Mouse (Mus musculus) CH12.LX (cell line): ENCODE measurements around the gene Brat1.

Source experiments
- CTCF ChIP-seq, 2 experiments: IDR thresholded peaks in 1 of 2; conservative IDR thresholded peaks in 1 of 2; 2 replicates each; pipeline ENCODE4 v1.5.1; 2011 to 2012; ENCODE audit warnings: low read depth in 2 of 2, low read length in 2 of 2, improper control_type of control experiment in 1 of 2, inconsistent platforms in 1 of 2, mild to moderate bottlenecking in 1 of 2, moderate library complexity in 1 of 2
- EP300 ChIP-seq: IDR thresholded peaks from 2 replicates; pipeline ENCODE4 v1.6.1; 2011; ENCODE audit warnings: low read length, improper control_type of control experiment
- ETS1 ChIP-seq: conservative IDR thresholded peaks from 2 replicates; pipeline ENCODE4 v1.6.1; 2012; ENCODE audit warnings: low read depth, mild to moderate bottlenecking, inconsistent platforms, low read length, improper control_type of control experiment, moderate library complexity
- GABPA ChIP-seq: IDR thresholded peaks from 2 replicates; pipeline ENCODE4 v1.6.1; 2012; ENCODE audit warnings: low read depth, low read length, improper control_type of control experiment, inconsistent platforms; ENCODE audit not compliant: insufficient replicate concordance
- MAX ChIP-seq: IDR thresholded peaks from 2 replicates; pipeline ENCODE4 v1.6.1; 2011; ENCODE audit warnings: low read length, improper control_type of control experiment
- MAZ ChIP-seq: IDR thresholded peaks from 2 replicates; pipeline ENCODE4 v1.6.1; 2012; ENCODE audit warnings: low read depth, mild to moderate bottlenecking, inconsistent platforms, low read length, improper control_type of control experiment, moderate library complexity
- MXI1 ChIP-seq: IDR thresholded peaks from 2 replicates; pipeline ENCODE4 v1.6.1; 2011; ENCODE audit warnings: mild to moderate bottlenecking, low read depth, low read length, improper control_type of control experiment
- NRF1 ChIP-seq: IDR thresholded peaks from 2 replicates; pipeline ENCODE4 v1.6.1; 2014; ENCODE audit warnings: low read depth, mild to moderate bottlenecking, inconsistent platforms, low read length, improper control_type of control experiment, moderate library complexity
- POLR2A ChIP-seq: IDR thresholded peaks from 2 replicates; pipeline ENCODE4 v1.6.1; 2011; ENCODE audit warnings: low read depth, mild to moderate bottlenecking, improper control_type of control experiment, low read length
- POLR2AphosphoS2 ChIP-seq: IDR thresholded peaks from 2 replicates; pipeline ENCODE4 v1.6.1; 2011; ENCODE audit warnings: low read depth, low read length, improper control_type of control experiment
- SIN3A ChIP-seq: IDR thresholded peaks from 2 replicates; pipeline ENCODE4 v1.6.1; 2012; ENCODE audit warnings: low read length, improper control_type of control experiment, inconsistent platforms
- SMC3 ChIP-seq: IDR thresholded peaks from 2 replicates; pipeline ENCODE4 v1.6.1; 2011; ENCODE audit warnings: low read depth, low read length, improper control_type of control experiment
- UBTF ChIP-seq: IDR thresholded peaks from 2 replicates; pipeline ENCODE4 v1.6.1; 2012; ENCODE audit warnings: low read depth, mild to moderate bottlenecking, inconsistent platforms, low read length, improper control_type of control experiment, moderate library complexity
- ZNF384 ChIP-seq: IDR thresholded peaks from 2 replicates; pipeline ENCODE4 v1.6.1; 2012; ENCODE audit warnings: low read depth, low read length, improper control_type of control experiment, inconsistent platforms

- TF ChIP-seq CTCF (conservative IDR thresholded peaks at IDR 0.05 in 1 of 2, IDR thresholded peaks at IDR 0.05 in 1 of 2; ENCODE audit: low read depth in 2 of 2, low read length in 2 of 2) (peak; percentile 53 to 73; a peak in 3 of 4 replicates), MAZ (no peak), POLR2AphosphoS2 (no peak), MXI1 (no peak), SIN3A (no peak), ETS1 (no peak), POLR2A (no peak), EP300 (no peak), MAX (no peak), SMC3 (peak; percentile 73), ZNF384 (no peak), GABPA (no peak), UBTF (no peak), NRF1 (no peak)
Observed at GRCm38 (mm10) chr5:140663621-140664180, 41.1 kb upstream of the Brat1 start.
